In the genomic region with DNA sequence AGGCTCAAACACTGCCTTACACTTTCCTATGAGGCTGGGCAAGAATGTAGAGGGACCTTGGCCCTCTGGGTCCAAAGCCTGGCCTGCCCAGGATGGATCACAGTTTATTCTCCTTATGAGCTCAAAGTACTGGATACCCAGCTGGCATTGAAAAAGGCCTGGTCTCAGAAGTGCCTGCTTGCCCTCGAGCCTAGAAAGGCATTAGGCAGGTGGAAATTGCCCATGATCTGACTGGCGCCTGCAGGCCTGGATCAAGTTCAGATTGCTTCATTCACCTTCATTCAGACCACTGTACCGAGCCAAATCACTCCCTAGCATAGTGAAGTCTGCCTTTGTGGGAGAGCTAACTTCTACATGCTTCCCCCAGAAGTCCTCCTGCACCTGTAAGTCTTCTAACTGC, we compare ENCODE assay signal across 8 mouse cellular contexts. TPM values are rescaled to one million over a fixed set of nuclear protein-coding genes. Genes with fewer than 3 reads are reported as not detected.
DNase-seq lines count a peak whose midpoint lies in the region; ATAC-seq and TF ChIP-seq lines count a peak whose summit lies in the region.

No protein-coding gene starts in this region.

- H3K4me1 ChIP-seq in ES-E14 (ENCODE audit: control insufficient read depth in 2 of 2, insufficient read depth in 2 of 2, low read length in 2 of 2, poor library complexity in 1 of 2), result peaks cover 0 to 10% of the 10 kb centered on the region in 2 experiments; a peak in 3 of 4 replicates
- peaks cover 18% of the 10 kb centered on the region for H3K4me1 ChIP-seq in limb, embryonic 13.5 days

- peak; percentile 48 for DNase-seq in gastrocnemius, adult 18-20 months (ENCODE audit: low spot score)
- DNase-seq in gastrocnemius, postnatal 10 days, result no peak
- DNase-seq in ES-E14 (ENCODE audit: low read depth, low spot score), result no peak
- peak; percentile 27 for DNase-seq in gonadal fat pad, adult 2 months (ENCODE audit: low read depth)
- DNase-seq in frontal cortex, postnatal 10 days (ENCODE audit: low spot score in 2 of 2), result no peak
- DNase-seq in layer of hippocampus, postnatal 10 days (ENCODE audit: low spot score in 2 of 2), result no peak

- H3K4me2 ChIP-seq in limb, embryonic 13.5 days (replicated peaks), result peak overlapping the region; percentile 88

- ATAC-seq in limb, embryonic 13.5 days (ENCODE audit: low FRiP score, low read depth), result no peak
- no peak for ATAC-seq in cerebellum, adult (ENCODE audit: insufficient number of reproducible peaks, low FRiP score, low TSS enrichment)

- WGBS in limb, embryonic 13.5 days, result 63% methylated on average over 3 of the region's 3 CpGs

- in situ Hi-C loops in ES-E14 (cut with MboI; ENCODE audit: low sequenced_read_pairs in 2 of 2, unreplicated experiment in 2 of 2), result no loop called here

- H3K4me3 ChIP-seq in ES-E14 (ENCODE audit: insufficient read depth in 1 of 2, low read depth in 1 of 2, low read length in 2 of 2, poor library complexity in 1 of 2, severe bottlenecking in 1 of 2), result peak overlapping the region; percentile 34 to 70; a peak in 3 of 4 replicates
- H3K4me3 ChIP-seq in limb, embryonic 13.5 days, result peak overlapping the region; percentile 94

- H3K9ac ChIP-seq in ES-E14 (ENCODE audit: insufficient read depth, low read depth, low read length, poor library complexity, severe bottlenecking), result 0 out of 2 replicates have a peak overlapping the region, but pooled peaks have one; percentile 47
- peak overlapping the region; percentile 43; the same call in 1 of the 2 replicates for H3K9ac ChIP-seq in limb, embryonic 13.5 days

- H3K27me3 ChIP-seq in limb, embryonic 13.5 days, result no peaks in the 10 kb centered on the region

- no peak overlapping the region for H3K27ac ChIP-seq in ES-E14 (ENCODE audit: insufficient read depth, low read depth, low read length, poor library complexity, severe bottlenecking)
- no peak overlapping the region for H3K27ac ChIP-seq in limb, embryonic 13.5 days

- H3K36me3 ChIP-seq in ES-E14 (ENCODE audit: control insufficient read depth, insufficient read depth, low read length, poor library complexity, severe bottlenecking), result no peaks in the 10 kb centered on the region
- no peaks in the 10 kb centered on the region for H3K36me3 ChIP-seq in limb, embryonic 13.5 days

- no peaks in the 10 kb centered on the region for H3K9me3 ChIP-seq in ES-E14 (ENCODE audit: control insufficient read depth, insufficient read depth, low read depth, low read length)
- H3K9me3 ChIP-seq in limb, embryonic 13.5 days, result no peaks in the 10 kb centered on the region

TF ChIP-seq in ES-E14, 5 proteins besides CTCF, POLR2A, EP300 and RAD21:
- no peak for TF ChIP-seq HCFC1 (IDR thresholded peaks at IDR 0.05; ENCODE audit: borderline replicate concordance, insufficient read depth, low read length)

RNA-seq across cellular contexts. Expression of gene Urgcp, which starts 22.3 kb away (rescaled TPM):
- total RNA-seq in gastrocnemius, adult 18-20 months (2021), result 10 to 100 TPM; 38.8 to 48.7 TPM
- total RNA-seq in gastrocnemius, postnatal 10 days (2021), result 10 to 100 TPM; 29.1 to 42.0 TPM
- total RNA-seq in ES-E14 (2012; rRNA removed), result 10.3 and 10.4 TPM in 2 replicates
- polyA plus RNA-seq in gonadal fat pad, adult 2 months (2012; rRNA removed), result 22.0 and 22.4 TPM in 2 replicates
- polyA plus RNA-seq in limb, embryonic 13.5 days (2015; fragmentation: Nextera tagmentation; extraction: Ambion mirVana), result 27.1 and 29.2 TPM in 2 replicates
- total RNA-seq in layer of hippocampus, postnatal 10 days (2021), result 10 to 100 TPM; 46.1 to 46.3 TPM

RNA-seq across cellular contexts. Expression of gene Mrps24, which starts 24.4 kb away (rescaled TPM):
- 100 to 1,000 TPM in 1 of 2 experiments, 10 to 100 TPM in 1; 95.5 to 103 TPM for total RNA-seq in gastrocnemius, adult 18-20 months (2021)
- 10 to 100 TPM; 84.8 to 90.6 TPM for total RNA-seq in gastrocnemius, postnatal 10 days (2021)
- 125 and 170 TPM in 2 replicates for total RNA-seq in ES-E14 (2012; rRNA removed)
- polyA plus RNA-seq in gonadal fat pad, adult 2 months (2012; rRNA removed), result 101 and 114 TPM in 2 replicates
- polyA plus RNA-seq in limb, embryonic 13.5 days (2015; fragmentation: Nextera tagmentation; extraction: Ambion mirVana), result 171 and 175 TPM in 2 replicates
- total RNA-seq in layer of hippocampus, postnatal 10 days (2021), result 10 to 100 TPM; 87.1 to 92.2 TPM

RNA-seq across cellular contexts. Expression of gene Dbnl, which starts 48.4 kb away (rescaled TPM):
- 10 to 100 TPM; 11.1 to 12.7 TPM for total RNA-seq in gastrocnemius, adult 18-20 months (2021)
- 10 to 100 TPM; 23.6 to 27.1 TPM for total RNA-seq in gastrocnemius, postnatal 10 days (2021)
- 31.7 and 48.7 TPM in 2 replicates for total RNA-seq in ES-E14 (2012; rRNA removed)
- 53.0 and 63.6 TPM in 2 replicates for polyA plus RNA-seq in gonadal fat pad, adult 2 months (2012; rRNA removed)
- 123 and 126 TPM in 2 replicates for polyA plus RNA-seq in limb, embryonic 13.5 days (2015; fragmentation: Nextera tagmentation; extraction: Ambion mirVana)
- 10 to 100 TPM; 98.0 to 98.1 TPM for total RNA-seq in layer of hippocampus, postnatal 10 days (2021)

Comparison
In these comparisons a context has a peak if more than half of its experiments do, and no peak if none do; other contexts are left out.
1. DNase-seq: peak in gastrocnemius, adult 18-20 months (single experiment) and gonadal fat pad, adult 2 months (single experiment); none in gastrocnemius, postnatal 10 days (single experiment), ES-E14 (single experiment), frontal cortex, postnatal 10 days (0 of 2) and layer of hippocampus, postnatal 10 days (0 of 2).